Mouse (Mus musculus): ENCODE measurements around the gene Acsf3. TPM values are rescaled to one million over a fixed set of nuclear protein-coding genes. Genes with fewer than 3 reads are reported as not detected.

The Acsf3 gene
- total and polyA plus RNA-seq, 3 experiments = 17.8 to 37.2 TPM; not detected in 1

GRCm38 (mm10) chr8:122810376-122810775 lies 35.1 kb downstream of the Acsf3 start:
- H3K36me3 ChIP-seq (ENCODE audit: control insufficient read depth in 1 of 2, insufficient read depth in 2 of 2, low read length in 2 of 2) = no peaks in the 10 kb centered on the region; a peak in 1 of 4 replicates
- no peak overlapping the region for H3K4me3 ChIP-seq (ENCODE audit: control insufficient read depth in 1 of 2, insufficient read depth in 1 of 2, low read depth in 2 of 2, low read length in 2 of 2)
- H3K79me2 ChIP-seq (ENCODE audit: control insufficient read depth, insufficient read depth, low read length, poor library complexity) = no peaks in the 10 kb centered on the region
- DNase-seq (ENCODE audit: low read depth, low spot score) = no peak
- no peaks in the 10 kb centered on the region for H3K4me1 ChIP-seq (ENCODE audit: control insufficient read depth in 1 of 2, insufficient read depth in 2 of 2, low read length in 2 of 2)
- no peak overlapping the region for H3K27ac ChIP-seq (ENCODE audit: control insufficient read depth, low read depth, low read length)
- no peaks in the 10 kb centered on the region for H3K9me3 ChIP-seq (replicated peaks; ENCODE audit: insufficient read depth, low read length)
- H3K27me3 ChIP-seq (ENCODE audit: control insufficient read depth in 1 of 2, insufficient read depth in 2 of 2, low read length in 2 of 2) = no peaks in the 10 kb centered on the region
- H3K9ac ChIP-seq (ENCODE audit: control insufficient read depth, low read depth, low read length, poor library complexity, severe bottlenecking) = no peak overlapping the region
- TF ChIP-seq POLR2AphosphoS2 (IDR thresholded peaks at IDR 0.05; ENCODE audit: low read length) = no peak

- Histone ChIP-seq H3K79me2 (ENCODE audit: control insufficient read depth, insufficient read depth, low read length, poor library complexity) (no peaks in the 10 kb centered on the region), H3K36me3 (ENCODE audit: control insufficient read depth in 1 of 2, insufficient read depth in 2 of 2, low read length in 2 of 2) (no peaks in the 10 kb centered on the region; a peak in 1 of 4 replicates), H3K27me3 (ENCODE audit: control insufficient read depth in 1 of 2, insufficient read depth in 2 of 2, low read length in 2 of 2) (no peaks in the 10 kb centered on the region), H3K9me3 (replicated peaks; ENCODE audit: insufficient read depth, low read length) (no peaks in the 10 kb centered on the region), H3K4me3 (ENCODE audit: control insufficient read depth in 1 of 2, insufficient read depth in 1 of 2, low read depth in 2 of 2, low read length in 2 of 2) (no peak overlapping the region), H3K9ac (ENCODE audit: control insufficient read depth, low read depth, low read length, poor library complexity, severe bottlenecking) (no peak overlapping the region), H3K27ac (ENCODE audit: control insufficient read depth, low read depth, low read length) (no peak overlapping the region), H3K4me1 (ENCODE audit: control insufficient read depth in 1 of 2, insufficient read depth in 2 of 2, low read length in 2 of 2) (no peaks in the 10 kb centered on the region)
- DNase-seq (ENCODE audit: low read depth, low spot score) = no peak
- no peak for TF ChIP-seq RCOR1 (IDR thresholded peaks at IDR 0.05; ENCODE audit: low read depth, low read length)
- TF ChIP-seq HCFC1 (IDR thresholded peaks at IDR 0.05; ENCODE audit: low read depth, low read length) = no peak
- no peak for TF ChIP-seq TCF12 (IDR thresholded peaks at IDR 0.05; ENCODE audit: low read depth, low read length)
- no peak for TF ChIP-seq NELFE (IDR thresholded peaks at IDR 0.05; ENCODE audit: low read depth, low read length)
- no peak for TF ChIP-seq MXI1 (IDR thresholded peaks at IDR 0.05; ENCODE audit: low read depth, low read length)
- TF ChIP-seq EP300 (IDR thresholded peaks at IDR 0.05; ENCODE audit: low read depth in 1 of 2, low read length in 2 of 2) = no peak
- no peak for TF ChIP-seq UBTF (IDR thresholded peaks at IDR 0.05; ENCODE audit: borderline replicate concordance, insufficient read depth, low read depth, low read length)
Observed at GRCm38 (mm10) chr8:122811870-122812494, 36.7 kb downstream of the Acsf3 start.

GRCm38 (mm10) chr8:122812610-122813250 lies 37.4 kb downstream of the Acsf3 start:
- Histone ChIP-seq H3K9me3 (replicated peaks; ENCODE audit: insufficient read depth, low read length) (no peaks in the 10 kb centered on the region), H3K79me2 (ENCODE audit: control insufficient read depth, insufficient read depth, low read length, poor library complexity) (no peaks in the 10 kb centered on the region), H3K9ac (ENCODE audit: control insufficient read depth, low read depth, low read length, poor library complexity, severe bottlenecking) (no peak overlapping the region), H3K27ac (ENCODE audit: control insufficient read depth, low read depth, low read length) (no peak overlapping the region), H3K4me1 (ENCODE audit: control insufficient read depth in 1 of 2, insufficient read depth in 2 of 2, low read length in 2 of 2) (no peaks in the 10 kb centered on the region), H3K36me3 (ENCODE audit: control insufficient read depth in 1 of 2, insufficient read depth in 2 of 2, low read length in 2 of 2) (no peaks in the 10 kb centered on the region; a peak in 1 of 4 replicates), H3K27me3 (ENCODE audit: control insufficient read depth in 1 of 2, insufficient read depth in 2 of 2, low read length in 2 of 2) (no peaks in the 10 kb centered on the region), H3K4me3 (ENCODE audit: control insufficient read depth in 1 of 2, insufficient read depth in 1 of 2, low read depth in 2 of 2, low read length in 2 of 2) (no peak overlapping the region)
- TF ChIP-seq ZMIZ1 (IDR thresholded peaks at IDR 0.05; ENCODE audit: low read depth, low read length) = no peak
- no peak for TF ChIP-seq TAL1 (IDR thresholded peaks at IDR 0.05; ENCODE audit: low read length)
- peak; percentile 42; the same call in 1 of the 2 replicates for TF ChIP-seq SMC3 (IDR thresholded peaks at IDR 0.05; ENCODE audit: low read depth, low read length)
- TF ChIP-seq POLR2AphosphoS5 (IDR thresholded peaks at IDR 0.05; ENCODE audit: borderline replicate concordance, low read depth, low read length) = no peak
- peak in 2 of 3 experiments; percentile 29 to 56; a peak in 4 of 6 replicates for TF ChIP-seq CTCF (IDR thresholded peaks at IDR 0.05 in 2 of 3, conservative IDR thresholded peaks at IDR 0.05 in 1 of 3; ENCODE audit: control insufficient read depth in 1 of 3, insufficient read depth in 1 of 3, low read depth in 2 of 3, low read length in 3 of 3, poor library complexity in 1 of 3, severe bottlenecking in 1 of 3)
- peak; percentile 32; the same call in 1 of the 2 replicates for TF ChIP-seq ZC3H11A (IDR thresholded peaks at IDR 0.05; ENCODE audit: low read depth, low read length)
- no peak for TF ChIP-seq MXI1 (IDR thresholded peaks at IDR 0.05; ENCODE audit: low read depth, low read length)
- TF ChIP-seq HCFC1 (IDR thresholded peaks at IDR 0.05; ENCODE audit: low read depth, low read length) = no peak
- TF ChIP-seq GABPA (IDR thresholded peaks at IDR 0.05; ENCODE audit: low read depth, low read length) = no peak
- no peak for TF ChIP-seq SIN3A (IDR thresholded peaks at IDR 0.05; ENCODE audit: low read length)
- TF ChIP-seq RAD21 (IDR thresholded peaks at IDR 0.05; ENCODE audit: low read depth, low read length) = peak; percentile 36
- TF ChIP-seq MAZ (IDR thresholded peaks at IDR 0.05; ENCODE audit: low read depth, low read length) = no peak
- TF ChIP-seq CHD2 (IDR thresholded peaks at IDR 0.05; ENCODE audit: low read length) = no peak
- no peak for DNase-seq (ENCODE audit: low read depth, low spot score)

All from MEL (cell line).